Mouse (Mus musculus): ENCODE data around the gene Ssbp3. TPM values are rescaled to one million over a fixed set of nuclear protein-coding genes. Genes with fewer than 3 reads are reported as not detected.

Ssbp3 gene
- polyA plus RNA-seq, 1 experiment from 2014 or later: 73.2 TPM

GRCm38 (mm10) chr4:106869539-106869951 lies 41.0 kb upstream of the Ssbp3 start:
- no peak for ATAC-seq (replicated peaks; ENCODE audit: low FRiP score, low TSS enrichment, low read depth)
- no peaks in the 10 kb centered on the region for H3K9me3 ChIP-seq (ENCODE audit: control insufficient read depth, low read length)
- no peak overlapping the region for H3K4me3 ChIP-seq (ENCODE audit: low read depth, low read length)
- WGBS: 63% methylated on average over 3 of the region's 3 CpGs
- H3K27ac ChIP-seq (ENCODE audit: low read depth): no peak overlapping the region
- H3K27me3 ChIP-seq (replicated peaks; ENCODE audit: control insufficient read depth, insufficient read depth, low read length): no peaks in the 10 kb centered on the region
- H3K36me3 ChIP-seq (ENCODE audit: control insufficient read depth, insufficient read depth, low read length): no peaks in the 10 kb centered on the region
- no peak overlapping the region for H3K4me2 ChIP-seq (ENCODE audit: low read length)
- no peak overlapping the region for H3K9ac ChIP-seq (ENCODE audit: low read length)
- peaks cover 35% of the 10 kb centered on the region for H3K4me1 ChIP-seq (replicated peaks; ENCODE audit: control insufficient read depth, insufficient read depth, low read length)
- DNase-seq (ENCODE audit: low spot score): no peak

DNA sequence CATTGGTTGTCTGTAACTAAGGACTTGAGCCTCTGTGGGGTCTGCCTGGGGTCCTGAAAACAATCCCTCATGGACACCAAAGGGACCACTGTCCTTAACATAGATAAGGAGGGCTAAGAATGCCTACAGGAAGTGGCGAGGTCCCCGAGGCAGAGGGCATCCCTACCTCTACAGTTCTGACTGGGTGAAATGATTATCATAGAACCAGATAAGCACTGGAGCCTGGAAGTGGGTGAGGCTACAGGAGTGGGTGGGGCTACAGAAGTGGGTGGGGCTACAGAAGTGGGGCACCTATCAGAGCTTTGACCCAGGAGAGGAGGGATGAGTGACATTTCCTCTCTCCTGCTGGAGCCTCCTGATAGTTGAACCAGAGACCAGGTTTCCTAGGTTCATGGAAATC lies 39.9 kb upstream of the Ssbp3 start:
- WGBS: 79% methylated on average over 2 of the region's 2 CpGs
- Histone ChIP-seq H3K4me2 (ENCODE audit: low read length) (no peak overlapping the region), H3K9me3 (ENCODE audit: control insufficient read depth, low read length) (no peaks in the 10 kb centered on the region), H3K36me3 (ENCODE audit: control insufficient read depth, insufficient read depth, low read length) (no peaks in the 10 kb centered on the region), H3K27ac (ENCODE audit: low read depth) (no peak overlapping the region), H3K27me3 (replicated peaks; ENCODE audit: control insufficient read depth, insufficient read depth, low read length) (no peaks in the 10 kb centered on the region), H3K4me3 (ENCODE audit: low read depth, low read length) (no peak overlapping the region), H3K4me1 (replicated peaks; ENCODE audit: control insufficient read depth, insufficient read depth, low read length) (peaks cover 28% of the 10 kb centered on the region), H3K9ac (ENCODE audit: low read length) (no peak overlapping the region)
- DNase-seq (ENCODE audit: low spot score) (no peak), ATAC-seq (replicated peaks; ENCODE audit: low FRiP score, low TSS enrichment, low read depth) (no peak)

DNA sequence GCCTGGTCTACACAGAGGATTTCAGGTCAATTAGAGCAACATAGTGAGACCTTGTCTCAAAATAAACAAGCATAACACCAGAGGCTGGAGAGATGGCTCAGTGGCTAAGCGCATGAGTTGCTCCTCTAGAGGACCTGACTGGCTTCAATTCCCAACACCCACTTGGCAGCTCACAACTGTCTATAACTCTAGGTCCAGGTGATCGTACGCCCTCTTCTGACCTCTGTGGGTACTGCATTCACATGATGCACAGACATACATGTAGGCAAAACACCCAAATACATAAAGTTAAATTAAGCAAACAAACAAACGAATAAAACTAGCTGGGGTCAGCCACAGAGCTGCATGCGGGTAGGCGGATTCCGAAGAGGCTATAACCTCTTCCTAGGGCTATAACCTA lies 36.0 kb upstream of the Ssbp3 start:
- H3K4me3 ChIP-seq (ENCODE audit: low read depth, low read length): no peak overlapping the region
- no peak for DNase-seq (ENCODE audit: low spot score)
- WGBS: 86% methylated on average over 7 of the region's 7 CpGs
- H3K9ac ChIP-seq (ENCODE audit: low read length): no peak overlapping the region
- H3K36me3 ChIP-seq (ENCODE audit: control insufficient read depth, insufficient read depth, low read length): no peaks in the 10 kb centered on the region
- no peak overlapping the region for H3K27ac ChIP-seq (ENCODE audit: low read depth)
- no peak overlapping the region for H3K4me2 ChIP-seq (ENCODE audit: low read length)
- H3K9me3 ChIP-seq (ENCODE audit: control insufficient read depth, low read length): no peaks in the 10 kb centered on the region
- H3K4me1 ChIP-seq (replicated peaks; ENCODE audit: control insufficient read depth, insufficient read depth, low read length): peaks cover under 1% of the 10 kb centered on the region; the same call in 1 of the 2 replicates
- no peaks in the 10 kb centered on the region for H3K27me3 ChIP-seq (replicated peaks; ENCODE audit: control insufficient read depth, insufficient read depth, low read length)
- ATAC-seq (replicated peaks; ENCODE audit: low FRiP score, low TSS enrichment, low read depth): no peak

DNA sequence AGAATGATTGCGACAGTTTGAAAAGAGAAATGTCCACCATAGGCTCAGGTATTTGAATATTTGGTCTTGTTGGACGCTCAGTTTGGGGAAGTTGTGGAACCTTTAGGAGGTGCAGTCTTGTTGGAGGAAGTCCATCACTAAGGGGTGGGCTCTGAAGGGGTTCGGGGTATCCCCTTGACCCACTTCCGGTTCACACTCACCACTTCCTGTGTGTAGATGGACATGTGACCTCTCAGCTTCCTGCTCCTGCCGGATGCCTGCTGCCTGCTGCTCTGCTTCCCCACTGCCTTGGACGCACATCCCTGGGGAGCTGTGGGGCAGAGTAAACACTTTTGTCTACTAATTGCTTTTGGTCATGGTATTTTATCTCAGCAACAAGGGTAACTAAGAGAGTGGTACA lies 29.4 kb upstream of the Ssbp3 start:
- H3K36me3 ChIP-seq (ENCODE audit: control insufficient read depth, insufficient read depth, low read length): no peaks in the 10 kb centered on the region
- ATAC-seq (replicated peaks; ENCODE audit: low FRiP score, low TSS enrichment, low read depth) (no peak), DNase-seq (ENCODE audit: low spot score) (no peak)
- H3K27ac ChIP-seq (ENCODE audit: low read depth): no peak overlapping the region
- no peak overlapping the region for H3K9ac ChIP-seq (ENCODE audit: low read length)
- no peak overlapping the region for H3K4me2 ChIP-seq (ENCODE audit: low read length)
- no peak overlapping the region for H3K4me3 ChIP-seq (ENCODE audit: low read depth, low read length)
- no peaks in the 10 kb centered on the region for H3K9me3 ChIP-seq (ENCODE audit: control insufficient read depth, low read length)
- WGBS: 72% methylated on average over 6 of the region's 6 CpGs
- H3K4me1 ChIP-seq (replicated peaks; ENCODE audit: control insufficient read depth, insufficient read depth, low read length): no peaks in the 10 kb centered on the region
- no peaks in the 10 kb centered on the region for H3K27me3 ChIP-seq (replicated peaks; ENCODE audit: control insufficient read depth, insufficient read depth, low read length)

GRCm38 (mm10) chr4:106883149-106883548 lies 27.4 kb upstream of the Ssbp3 start:
- H3K27ac ChIP-seq (ENCODE audit: low read depth): no peak overlapping the region
- H3K4me2 ChIP-seq (ENCODE audit: low read length): no peak overlapping the region
- no peak for DNase-seq (ENCODE audit: low spot score)
- no peak overlapping the region for H3K4me3 ChIP-seq (ENCODE audit: low read depth, low read length)
- WGBS: 63% methylated on average over 2 of the region's 2 CpGs
- no peaks in the 10 kb centered on the region for H3K36me3 ChIP-seq (ENCODE audit: control insufficient read depth, insufficient read depth, low read length)
- ATAC-seq (replicated peaks; ENCODE audit: low FRiP score, low TSS enrichment, low read depth): no peak
- no peaks in the 10 kb centered on the region for H3K27me3 ChIP-seq (replicated peaks; ENCODE audit: control insufficient read depth, insufficient read depth, low read length)
- no peak overlapping the region for H3K9ac ChIP-seq (ENCODE audit: low read length)
- no peaks in the 10 kb centered on the region for H3K4me1 ChIP-seq (replicated peaks; ENCODE audit: control insufficient read depth, insufficient read depth, low read length)
- no peaks in the 10 kb centered on the region for H3K9me3 ChIP-seq (ENCODE audit: control insufficient read depth, low read length)

DNA sequence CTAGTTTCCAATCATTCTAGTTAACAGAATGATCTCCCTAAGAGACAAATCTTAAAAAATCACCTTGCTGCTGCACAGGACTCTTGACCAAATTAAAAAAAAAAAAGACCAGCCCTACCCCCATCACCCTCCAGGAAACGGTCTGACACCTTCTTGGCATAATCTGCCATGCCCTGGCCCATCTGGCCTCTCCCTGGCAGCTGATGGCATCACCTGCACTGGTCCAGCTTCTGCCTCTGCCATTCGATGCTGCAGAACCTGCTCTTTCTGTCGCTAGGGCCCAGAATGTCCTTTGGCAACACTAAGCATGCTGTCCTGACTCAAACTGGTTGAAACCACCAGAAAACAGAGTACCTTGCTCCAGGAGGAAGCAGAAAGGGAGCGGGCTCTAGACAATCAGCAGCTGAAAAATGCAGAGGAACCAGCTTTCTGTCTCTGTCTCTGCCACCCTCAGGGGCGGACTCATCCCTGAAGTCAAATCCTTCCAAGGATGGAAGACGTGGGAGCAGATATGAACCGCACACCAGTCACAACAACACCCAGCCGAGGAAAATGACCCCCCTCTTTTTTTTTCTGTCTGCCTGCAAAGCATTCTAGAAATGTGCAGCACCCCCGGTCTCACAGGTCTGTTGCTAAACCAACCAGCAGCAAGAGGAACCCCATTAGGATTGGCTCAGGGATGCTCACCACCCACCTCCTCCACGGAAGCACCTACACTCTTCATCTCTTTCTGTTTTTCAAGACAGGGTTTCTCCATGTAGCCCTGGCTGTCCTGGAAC lies 24.0 kb upstream of the Ssbp3 start:
- Histone ChIP-seq H3K36me3 (ENCODE audit: control insufficient read depth, insufficient read depth, low read length) (no peaks in the 10 kb centered on the region), H3K9ac (ENCODE audit: low read length) (no peak overlapping the region), H3K27me3 (replicated peaks; ENCODE audit: control insufficient read depth, insufficient read depth, low read length) (no peaks in the 10 kb centered on the region), H3K4me3 (ENCODE audit: low read depth, low read length) (no peak overlapping the region), H3K4me1 (replicated peaks; ENCODE audit: control insufficient read depth, insufficient read depth, low read length) (no peaks in the 10 kb centered on the region), H3K4me2 (ENCODE audit: low read length) (no peak overlapping the region), H3K9me3 (ENCODE audit: control insufficient read depth, low read length) (no peaks in the 10 kb centered on the region), H3K27ac (ENCODE audit: low read depth) (no peak overlapping the region)
- no peak for ATAC-seq (replicated peaks; ENCODE audit: low FRiP score, low TSS enrichment, low read depth)
- WGBS: 68% methylated on average over 10 of the region's 10 CpGs
- no peak for DNase-seq (ENCODE audit: low spot score)

DNA sequence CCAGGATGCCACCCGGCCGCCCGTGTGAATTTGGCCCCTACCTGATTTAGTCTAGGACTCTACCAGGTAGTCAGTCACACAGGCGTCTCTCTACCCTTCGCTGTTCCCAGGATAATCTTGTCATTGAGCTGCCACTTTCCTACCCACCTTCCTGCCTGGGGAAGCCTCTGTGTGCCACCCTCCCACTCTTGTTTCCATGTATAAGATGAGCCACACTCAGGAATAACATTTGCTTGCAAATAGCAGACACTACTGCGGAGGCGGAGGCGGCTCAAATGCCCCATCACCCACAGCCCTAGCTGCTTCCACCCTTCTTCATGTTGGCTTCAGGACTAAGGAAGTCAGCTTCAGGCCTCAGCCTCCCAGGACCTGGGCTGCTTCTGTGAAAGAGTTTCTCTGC lies 14.4 kb upstream of the Ssbp3 start:
- ATAC-seq (replicated peaks; ENCODE audit: low FRiP score, low TSS enrichment, low read depth): no peak

GRCm38 (mm10) chr4:106898923-106899322 lies 11.6 kb upstream of the Ssbp3 start:
- Histone ChIP-seq H3K27me3 (replicated peaks; ENCODE audit: control insufficient read depth, insufficient read depth, low read length) (no peaks in the 10 kb centered on the region), H3K9me3 (ENCODE audit: control insufficient read depth, low read length) (no peaks in the 10 kb centered on the region), H3K4me1 (replicated peaks; ENCODE audit: control insufficient read depth, insufficient read depth, low read length) (no peaks in the 10 kb centered on the region), H3K9ac (ENCODE audit: low read length) (no peak overlapping the region), H3K4me2 (ENCODE audit: low read length) (no peak overlapping the region), H3K27ac (ENCODE audit: low read depth) (no peak overlapping the region), H3K36me3 (ENCODE audit: control insufficient read depth, insufficient read depth, low read length) (no peaks in the 10 kb centered on the region), H3K4me3 (ENCODE audit: low read depth, low read length) (no peak overlapping the region)
- WGBS: 52% methylated on average over 5 of the region's 5 CpGs
- DNase-seq (ENCODE audit: low spot score): no peak
- ATAC-seq (replicated peaks; ENCODE audit: low FRiP score, low TSS enrichment, low read depth): no peak

More for the DNA sequence above, 14.4 kb upstream of the Ssbp3 start:
- Histone ChIP-seq H3K4me2 (ENCODE audit: low read length) (no peak overlapping the region), H3K9ac (ENCODE audit: low read length) (no peak overlapping the region), H3K4me3 (ENCODE audit: low read depth, low read length) (no peak overlapping the region), H3K27ac (ENCODE audit: low read depth) (no peak overlapping the region), H3K9me3 (ENCODE audit: control insufficient read depth, low read length) (0 out of 2 replicates have a peak, but pooled peaks cover 3% of the 10 kb centered on the region), H3K4me1 (replicated peaks; ENCODE audit: control insufficient read depth, insufficient read depth, low read length) (no peaks in the 10 kb centered on the region), H3K36me3 (ENCODE audit: control insufficient read depth, insufficient read depth, low read length) (no peaks in the 10 kb centered on the region), H3K27me3 (replicated peaks; ENCODE audit: control insufficient read depth, insufficient read depth, low read length) (no peaks in the 10 kb centered on the region)
- DNase-seq (ENCODE audit: low spot score): no peak
- WGBS: 80% methylated on average over 8 of the region's 8 CpGs

- ATAC-seq (replicated peaks; ENCODE audit: low FRiP score, low TSS enrichment, low read depth) (no peak), DNase-seq (ENCODE audit: low spot score) (no peak)
- Histone ChIP-seq H3K9me3 (ENCODE audit: control insufficient read depth, low read length) (no peaks in the 10 kb centered on the region), H3K4me2 (ENCODE audit: low read length) (no peak overlapping the region), H3K36me3 (ENCODE audit: control insufficient read depth, insufficient read depth, low read length) (no peaks in the 10 kb centered on the region), H3K4me1 (replicated peaks; ENCODE audit: control insufficient read depth, insufficient read depth, low read length) (no peaks in the 10 kb centered on the region), H3K27ac (ENCODE audit: low read depth) (no peak overlapping the region), H3K27me3 (replicated peaks; ENCODE audit: control insufficient read depth, insufficient read depth, low read length) (no peaks in the 10 kb centered on the region), H3K4me3 (ENCODE audit: low read depth, low read length) (no peak overlapping the region), H3K9ac (ENCODE audit: low read length) (no peak overlapping the region)
- 74% methylated on average over 3 of the region's 3 CpGs for WGBS
Observed at GRCm38 (mm10) chr4:106899471-106899870, 11.0 kb upstream of the Ssbp3 start.
